Mouse (Mus musculus): Measurements from ENCODE around the gene Rpn1.

The Rpn1 gene

DNA sequence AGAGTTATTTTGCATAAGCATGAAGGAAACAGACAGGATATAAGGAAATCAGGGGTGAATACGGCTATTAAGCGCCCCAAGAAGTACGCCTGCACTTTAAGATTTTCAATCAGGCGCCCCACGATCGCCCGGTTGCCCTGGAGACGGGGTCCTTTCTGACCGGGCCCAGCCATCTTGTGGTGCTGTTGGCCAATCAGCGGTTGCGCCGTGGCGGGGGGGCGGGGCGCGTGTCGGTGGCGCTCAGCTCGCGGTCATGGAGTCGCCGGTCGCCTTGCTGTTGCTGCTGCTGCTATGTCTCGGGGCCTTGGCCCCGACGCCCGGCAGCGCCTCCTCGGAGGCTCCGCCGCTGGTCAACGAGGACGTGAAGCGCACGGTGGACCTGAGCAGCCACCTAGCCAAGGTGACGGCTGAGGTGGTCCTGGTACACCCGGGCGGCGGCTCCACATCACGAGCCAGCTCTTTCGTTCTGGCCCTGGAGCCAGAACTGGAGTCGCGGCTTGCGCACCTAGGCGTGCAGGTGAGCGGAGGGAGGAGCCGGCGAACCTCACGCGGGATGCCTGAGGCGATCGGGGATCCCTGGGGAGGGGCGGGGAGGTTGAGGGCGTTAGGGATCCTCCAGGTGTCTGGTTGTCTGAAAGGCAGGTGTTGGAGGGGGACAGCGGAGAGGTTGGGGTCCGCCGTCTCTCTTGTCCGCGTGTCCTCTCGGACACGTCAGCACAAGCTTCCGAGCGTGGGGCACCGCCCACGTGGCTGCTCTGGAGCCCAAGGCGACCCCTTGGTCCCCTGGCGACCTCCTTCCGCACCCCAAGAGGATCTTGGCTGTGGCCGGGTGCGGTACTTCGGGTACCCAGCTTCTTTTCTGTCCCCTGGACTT, at the start of gene Rpn1:
Rpn1 (plus strand) TSS at position 205 of the 874 bp plus-strand sequence.
- peak; percentile 98 for DNase-seq (ENCODE audit: low spot score)

DNA sequence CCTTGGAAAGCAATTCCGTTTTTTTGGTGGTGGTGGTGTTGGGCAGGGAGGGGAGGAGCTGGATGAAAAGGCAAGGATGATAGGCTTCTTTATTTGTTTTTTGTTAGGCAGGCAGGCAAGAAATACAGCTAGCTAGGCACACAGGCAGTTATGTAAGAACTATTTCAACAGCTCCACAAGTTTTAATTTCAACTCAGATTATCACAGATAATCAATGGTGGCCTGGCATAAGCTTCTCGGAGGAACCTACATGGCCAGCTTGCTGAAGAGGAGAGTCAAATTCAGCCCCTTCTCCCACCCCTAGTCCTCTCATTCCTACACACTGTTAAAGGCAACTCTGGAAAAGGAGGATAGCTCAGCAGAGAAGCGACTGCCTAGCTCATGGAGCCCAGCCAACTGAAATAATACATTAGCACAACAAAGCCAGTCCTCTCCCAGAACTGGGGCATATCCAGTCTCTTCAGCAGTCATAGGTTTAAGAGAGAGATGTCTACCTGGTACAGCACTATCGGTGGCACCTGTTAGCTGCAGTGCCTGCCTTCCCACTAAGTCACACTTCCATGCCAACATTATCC, 46.7 kb upstream of the Rpn1 start:
- DNase-seq (ENCODE audit: low spot score): no peak

DNA sequence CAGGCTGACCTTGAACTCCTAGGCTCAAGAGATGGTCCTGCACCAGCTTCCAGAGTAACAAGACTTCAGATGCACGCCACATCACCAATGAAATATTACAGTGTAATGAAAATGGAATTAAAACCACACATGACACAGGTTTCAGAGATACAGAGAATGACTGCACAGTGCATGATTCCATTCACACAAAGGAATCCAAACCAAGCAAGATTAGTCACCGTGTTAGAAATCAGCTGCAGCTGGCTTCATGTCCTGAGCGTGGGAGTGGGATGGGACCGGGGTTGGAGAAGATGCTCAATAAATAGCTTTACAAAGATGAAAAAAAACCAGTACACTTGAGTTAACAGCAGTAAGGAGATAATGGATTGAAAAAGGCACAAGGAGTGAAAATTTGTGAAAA, 44.9 kb upstream of the Rpn1 start:
- no peak for DNase-seq (ENCODE audit: low spot score)

DNA sequence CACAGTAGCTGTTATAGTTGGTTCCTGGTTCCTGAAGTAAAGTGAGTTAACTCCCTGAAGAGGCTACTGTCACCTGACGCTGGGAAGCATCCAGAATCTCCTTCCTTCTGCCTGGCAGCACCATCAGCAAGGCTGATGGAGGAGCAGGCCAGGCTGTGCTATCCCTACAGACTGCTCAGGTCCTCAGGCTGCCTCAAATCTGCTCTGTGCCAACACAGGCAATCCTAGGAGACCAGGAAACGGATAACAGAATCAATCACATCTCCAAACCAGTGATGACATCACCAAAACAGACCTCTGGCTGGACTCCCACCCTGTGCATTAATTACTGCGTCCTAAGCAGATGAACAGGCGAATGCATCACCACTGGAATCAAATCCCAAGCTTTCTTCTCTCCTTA, 43.1 kb upstream of the Rpn1 start:
- no peak for DNase-seq (ENCODE audit: low spot score)

DNA sequence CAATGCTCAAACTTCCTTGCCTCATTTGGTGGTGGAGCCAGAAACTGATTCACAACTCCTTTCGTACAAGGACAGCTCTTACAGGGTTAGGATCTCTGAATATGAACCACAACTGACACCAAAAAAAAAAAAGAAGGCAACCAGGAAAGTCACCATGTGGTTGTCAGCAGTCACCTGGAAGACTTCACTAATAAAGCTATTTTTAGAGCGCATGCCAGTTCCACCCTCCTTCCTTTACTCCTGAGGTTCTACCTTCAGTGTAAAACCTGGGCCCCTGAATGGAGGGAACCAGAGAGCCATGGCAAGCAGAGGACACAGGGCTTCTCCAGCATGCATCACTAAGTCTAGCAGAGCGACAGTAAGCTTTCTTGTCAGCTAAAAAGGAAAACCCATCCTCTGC, 41.9 kb upstream of the Rpn1 start:
- DNase-seq (ENCODE audit: low spot score): no peak

DNA sequence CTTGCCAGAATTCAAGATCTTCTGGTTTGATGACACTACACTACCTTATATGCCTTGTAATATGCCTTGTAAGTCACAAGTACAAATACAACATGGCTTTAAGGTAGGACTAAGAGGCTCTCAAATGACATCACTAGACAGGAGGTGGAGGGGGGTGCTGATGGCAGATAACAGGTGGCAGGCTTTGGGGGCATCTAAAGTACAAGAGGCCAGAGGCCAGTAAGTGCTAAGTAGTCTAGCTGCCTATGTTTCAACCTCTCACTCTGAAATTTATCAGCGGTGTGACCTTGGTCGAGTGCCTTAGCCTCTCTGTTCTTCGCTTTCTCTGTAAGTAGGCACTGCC, 40.1 kb upstream of the Rpn1 start:
- no peak for DNase-seq (ENCODE audit: low spot score)

DNA sequence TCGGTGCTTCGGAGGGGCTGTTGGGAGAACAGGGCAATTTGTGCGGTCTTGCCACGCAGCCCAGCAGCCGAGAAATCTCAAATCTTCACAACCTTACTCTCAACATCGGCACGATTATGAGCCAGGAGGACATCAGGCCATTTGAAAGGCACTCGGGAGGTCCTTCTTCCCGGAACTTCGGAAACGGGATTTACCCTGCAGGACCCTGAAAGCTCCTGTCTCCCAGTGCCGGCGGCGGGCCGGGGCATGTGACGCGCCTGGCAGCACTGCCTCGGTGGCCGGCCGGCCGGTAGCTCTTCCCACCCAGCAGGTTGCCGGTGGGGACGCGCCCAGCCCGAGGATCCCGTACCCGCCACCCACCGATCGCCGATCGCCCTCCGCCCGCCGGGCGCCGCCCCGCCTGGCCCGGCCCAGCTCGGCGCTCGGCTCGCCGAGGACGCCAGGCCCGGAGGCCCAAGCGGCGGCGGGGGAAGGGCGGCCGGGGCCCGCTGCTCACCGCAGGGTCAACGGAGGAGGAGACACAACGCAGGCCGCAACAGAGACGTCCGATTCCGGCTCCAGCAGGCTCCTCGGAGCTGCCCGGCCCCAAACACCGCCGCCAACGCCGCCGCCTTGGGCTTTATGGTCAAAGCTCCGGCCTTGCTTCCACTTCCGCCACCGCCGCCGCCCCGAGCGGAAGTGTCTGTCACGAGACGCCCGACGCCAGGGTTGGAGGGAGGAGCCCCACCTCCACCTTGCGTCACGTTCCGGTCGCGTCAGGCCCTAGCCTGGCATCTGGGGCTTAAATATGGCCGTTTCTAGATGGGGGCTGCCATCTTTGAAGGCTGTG, 39.5 kb upstream of the Rpn1 start, which contains the start of gene Rab7:
Rab7 (minus strand) TSS at position 694 of the 829 bp plus-strand sequence.
- DNase-seq (ENCODE audit: low spot score): peak; percentile 98

DNA sequence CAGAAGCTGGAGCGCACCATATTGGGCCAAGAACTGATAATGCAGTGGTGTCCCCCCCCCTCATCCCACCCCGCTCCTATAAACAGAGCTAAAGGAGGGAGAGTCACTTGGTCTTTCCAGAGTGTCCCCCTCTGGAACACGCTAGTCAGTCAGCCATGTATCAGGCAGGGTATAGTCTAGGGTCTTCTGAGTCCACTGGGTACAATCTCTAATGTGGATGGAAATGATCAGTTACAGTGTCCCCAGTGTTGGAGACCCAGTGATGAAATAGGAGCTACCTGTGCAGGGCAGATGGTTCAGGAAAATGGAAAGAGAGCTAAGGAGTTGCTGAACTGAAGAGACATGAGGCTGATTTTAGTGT, 38.9 kb upstream of the Rpn1 start:
- no peak for DNase-seq (ENCODE audit: low spot score)

DNA sequence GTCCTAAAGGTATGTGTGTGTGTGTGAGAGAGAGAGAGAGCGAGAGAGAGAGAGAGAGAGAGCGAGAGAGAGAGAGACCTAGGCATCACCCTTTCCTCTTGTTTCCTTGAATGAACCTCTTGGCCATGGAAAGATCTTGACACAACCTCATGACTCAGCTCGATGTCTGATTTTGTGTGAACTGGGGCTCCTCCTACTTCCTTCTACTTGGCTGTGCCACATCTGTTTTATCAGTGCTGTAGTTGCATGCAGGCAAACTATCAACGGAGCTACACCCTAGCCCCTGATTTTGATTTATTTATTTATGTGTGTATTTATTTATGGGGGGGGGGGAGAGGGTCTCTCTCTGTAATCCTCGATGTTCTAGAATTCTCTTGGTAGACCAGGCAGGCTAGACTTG, 36.4 kb upstream of the Rpn1 start:
- DNase-seq (ENCODE audit: low spot score): no peak

DNA sequence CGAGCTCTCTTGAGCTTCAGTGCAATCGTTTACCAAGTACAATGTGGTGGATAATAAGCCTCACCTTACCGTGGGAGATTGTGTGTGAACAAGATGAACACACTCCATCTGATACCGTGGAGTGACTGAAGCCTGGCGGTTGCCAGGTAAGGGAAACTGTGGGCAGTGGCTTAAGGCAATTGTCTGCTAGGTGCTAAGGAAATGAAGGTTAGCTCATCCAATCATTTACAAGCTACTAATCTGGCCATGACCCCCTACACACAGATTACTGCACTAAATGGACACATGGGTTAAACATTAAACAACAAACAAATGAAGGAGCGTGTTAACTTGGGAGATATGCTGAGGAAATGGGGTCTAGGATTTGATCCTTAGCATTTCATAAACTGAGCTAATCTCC, 35.3 kb upstream of the Rpn1 start:
- no peak for DNase-seq (ENCODE audit: low spot score)

DNA sequence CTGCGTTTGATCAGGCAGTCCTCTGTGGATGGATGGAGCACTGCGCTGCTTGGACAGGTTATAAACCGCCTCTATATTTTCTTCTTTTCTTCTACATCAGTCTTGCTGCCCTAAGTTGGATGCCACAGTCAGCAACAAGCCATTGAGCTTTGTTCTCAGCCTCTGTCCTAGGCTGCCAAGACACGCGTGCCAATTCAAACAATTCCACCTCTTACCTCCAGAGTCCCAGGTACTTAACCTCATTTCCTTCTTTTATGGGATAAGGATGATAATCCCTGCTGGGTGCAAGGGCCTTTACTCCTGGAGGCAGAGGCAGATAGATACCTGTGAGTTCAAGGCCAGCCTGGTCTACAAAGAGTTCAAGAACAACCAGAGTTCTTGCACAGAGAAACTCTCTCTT, 33.1 kb upstream of the Rpn1 start:
- peak; percentile 54 for DNase-seq (ENCODE audit: low spot score)

DNA sequence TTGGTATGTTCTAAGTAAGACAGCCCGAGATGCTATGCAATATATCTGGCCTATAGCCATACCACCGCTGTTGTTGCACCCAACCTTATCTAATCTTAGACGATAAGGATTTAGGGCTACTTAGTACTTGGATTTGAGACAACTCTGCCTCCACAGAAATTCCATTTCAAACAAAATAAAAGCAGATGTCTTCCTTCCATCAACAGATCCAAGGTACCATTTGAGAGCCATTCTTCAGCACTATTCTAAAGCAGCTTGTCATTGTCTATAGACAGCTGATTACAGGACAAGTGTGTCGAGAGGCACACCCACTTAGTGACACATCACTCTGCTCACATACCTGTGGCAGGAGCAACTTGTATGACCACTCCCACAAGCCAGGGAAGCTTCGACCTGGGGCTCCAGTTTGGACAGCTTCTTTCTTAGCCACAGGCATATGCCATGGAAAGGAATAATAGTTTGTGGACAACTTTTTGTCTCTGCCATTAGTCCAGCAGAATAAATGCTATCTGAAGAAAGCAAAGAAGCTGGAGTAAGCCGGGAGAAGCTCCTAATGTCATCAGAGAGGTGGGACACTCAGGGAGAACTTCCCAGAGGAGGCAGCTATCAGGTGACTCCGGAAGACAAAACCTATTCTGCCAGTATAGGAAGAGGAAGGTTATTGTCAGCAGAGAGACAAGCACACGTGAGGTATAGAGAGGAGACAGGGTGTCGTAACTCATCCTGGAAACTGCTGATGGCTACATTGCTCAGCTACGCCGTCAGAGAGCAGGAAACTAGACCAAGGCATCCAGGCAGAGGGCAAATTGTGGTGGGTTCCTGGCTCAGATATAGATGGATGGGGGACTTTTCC, 30.8 kb upstream of the Rpn1 start:
- DNase-seq (ENCODE audit: low spot score): no peak

DNA sequence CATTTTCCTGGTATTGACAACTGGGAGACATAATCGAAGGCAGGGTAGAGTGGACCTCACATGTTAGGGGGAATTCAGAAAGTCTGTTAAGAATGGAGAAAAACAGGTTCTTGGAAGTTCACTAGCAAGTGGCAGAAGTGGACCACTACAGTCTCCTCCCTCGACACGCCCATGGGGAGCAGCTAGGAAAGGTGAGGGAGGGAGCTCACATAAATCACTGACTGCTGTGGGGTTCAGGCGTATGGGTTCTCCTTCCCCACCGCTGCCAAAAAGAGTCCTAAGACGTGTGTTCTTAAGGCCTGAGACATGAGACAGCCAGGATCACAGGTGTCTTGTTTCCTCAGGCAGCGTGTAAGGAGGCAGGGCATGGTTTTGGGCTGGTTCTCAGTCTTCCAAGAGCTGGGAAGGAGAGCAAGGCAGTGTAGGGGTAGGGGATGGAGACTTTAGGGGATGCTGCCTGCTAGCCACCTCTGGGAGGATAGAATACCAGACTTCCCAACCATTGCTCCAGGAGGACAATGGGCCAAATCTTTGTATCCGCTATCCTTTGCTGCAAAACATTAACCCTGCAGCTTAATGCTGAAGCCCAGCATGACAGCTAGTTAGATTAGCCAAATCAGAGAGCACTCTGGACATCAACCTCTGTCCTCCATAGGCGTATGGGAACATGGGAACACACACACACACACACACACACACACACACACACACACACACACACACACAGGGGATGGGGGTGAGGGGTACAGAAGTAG, 30.0 kb upstream of the Rpn1 start:
- DNase-seq (ENCODE audit: low spot score): no peak

DNA sequence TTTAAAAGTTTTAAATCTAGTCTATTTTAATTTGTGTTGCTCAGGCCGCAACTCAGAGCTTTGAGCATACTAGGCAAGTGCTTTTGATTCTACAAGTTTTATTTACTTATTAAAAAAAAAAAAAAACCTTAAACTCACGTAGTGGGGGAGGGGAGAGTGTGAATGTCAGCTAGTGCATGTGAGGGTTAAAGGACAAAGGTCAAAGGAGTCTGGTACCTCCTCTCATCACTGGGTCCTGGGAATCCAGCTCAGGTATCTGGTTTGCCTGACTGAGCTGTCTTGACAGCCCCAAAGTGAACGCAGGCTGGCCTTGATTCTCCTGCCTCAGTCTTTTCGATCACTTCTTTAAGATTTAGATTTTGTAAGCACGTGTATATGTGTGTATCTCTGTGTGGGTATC, 28.6 kb upstream of the Rpn1 start:
- no peak for DNase-seq (ENCODE audit: low spot score)

DNA sequence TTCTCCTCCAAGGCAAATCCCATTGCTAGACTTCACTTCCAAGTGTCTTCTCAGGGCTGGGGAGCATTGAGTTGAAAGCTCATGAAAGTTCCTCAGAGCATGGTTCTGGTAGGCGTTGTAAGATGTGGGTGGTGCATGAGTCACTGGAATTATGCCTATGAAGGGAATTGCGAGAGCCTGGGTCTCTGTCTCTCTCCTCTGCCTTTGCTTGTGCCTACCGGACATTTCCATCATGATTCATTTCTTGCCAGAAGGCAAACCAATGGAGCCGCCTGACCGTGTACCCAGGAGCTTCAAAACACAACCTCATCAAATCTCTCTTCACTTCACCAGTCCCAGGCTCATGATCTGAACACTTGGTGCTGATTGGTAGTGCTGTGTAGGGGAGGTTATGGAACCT, 27.4 kb upstream of the Rpn1 start:
- no peak for DNase-seq (ENCODE audit: low spot score)

DNA sequence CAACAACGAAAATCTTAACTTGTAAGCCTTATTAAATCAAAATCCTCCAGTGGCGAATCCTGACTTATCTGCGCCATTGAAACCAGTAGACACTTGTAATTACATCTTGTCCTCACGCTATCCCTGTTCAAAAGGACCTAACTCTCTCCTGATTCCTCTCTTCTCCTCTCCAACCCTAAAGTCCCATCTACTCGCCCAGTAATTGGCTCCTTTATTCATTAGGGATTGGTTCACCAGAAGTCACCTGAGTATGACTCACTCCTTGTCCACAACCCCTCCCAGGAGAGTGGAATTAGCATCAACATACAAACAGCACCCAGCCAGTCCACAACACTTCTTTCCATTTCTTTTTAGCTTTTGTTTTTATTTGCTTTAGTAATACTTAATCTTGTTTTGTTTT, 24.4 kb upstream of the Rpn1 start:
- no peak for DNase-seq (ENCODE audit: low spot score)

DNA sequence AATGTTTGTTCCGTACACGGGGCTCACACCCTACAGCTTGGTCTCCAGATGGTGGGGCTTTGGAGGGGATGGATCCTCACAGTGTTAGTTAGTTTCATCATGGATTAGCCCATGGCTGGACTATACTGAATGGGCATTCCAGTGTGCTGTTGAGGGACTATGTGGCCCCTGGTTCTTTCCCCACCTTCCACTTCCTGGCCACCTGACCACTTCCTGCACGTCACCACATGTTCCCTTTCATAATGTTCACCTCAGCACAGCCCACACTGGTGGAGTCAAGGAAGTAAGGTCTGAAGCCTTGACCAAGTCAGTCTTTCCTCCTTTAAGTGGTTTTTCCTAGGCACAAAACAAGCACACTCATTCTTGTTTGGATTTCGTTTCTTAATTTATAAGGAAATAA, 23.7 kb upstream of the Rpn1 start:
- DNase-seq (ENCODE audit: low spot score): no peak

DNA sequence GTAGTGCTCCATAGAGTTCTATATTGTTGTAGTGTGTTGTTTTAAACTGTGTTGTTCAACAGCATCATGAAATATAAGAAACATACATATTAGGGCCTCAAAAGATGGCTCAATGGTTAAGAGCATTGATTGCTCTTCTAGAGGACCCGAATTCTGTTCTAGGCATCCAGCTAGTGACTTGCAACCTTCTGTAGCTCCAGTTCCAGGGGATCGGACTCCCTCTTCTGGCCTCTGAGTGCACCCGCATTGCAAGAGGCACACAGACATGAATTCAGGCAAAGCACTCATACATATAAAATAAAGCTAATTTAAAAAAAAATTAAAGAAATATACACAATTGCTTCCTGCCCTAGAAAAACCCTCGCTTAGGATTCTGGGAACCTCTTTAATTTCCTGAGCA, 22.9 kb upstream of the Rpn1 start:
- DNase-seq (ENCODE audit: low spot score): no peak

DNA sequence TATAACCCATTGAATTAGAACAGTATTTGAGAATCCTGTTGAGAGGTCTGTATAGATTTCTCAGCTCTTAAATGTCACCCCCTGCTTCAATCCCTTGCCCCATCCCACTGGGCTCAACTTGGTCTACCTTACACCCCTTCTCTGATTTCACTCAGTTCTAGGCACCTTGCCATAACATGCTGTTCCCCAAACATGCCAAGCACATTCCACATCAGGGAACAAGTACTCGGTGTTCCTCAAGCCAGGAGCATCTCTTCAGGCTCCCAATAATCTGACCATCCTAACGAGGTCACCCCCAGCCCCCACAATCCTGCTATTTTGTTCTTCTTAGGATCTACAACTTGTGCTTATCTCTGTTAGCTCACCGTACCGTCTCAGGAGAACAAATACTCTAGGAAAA, 21.9 kb upstream of the Rpn1 start:
- DNase-seq (ENCODE audit: low spot score): no peak

DNA sequence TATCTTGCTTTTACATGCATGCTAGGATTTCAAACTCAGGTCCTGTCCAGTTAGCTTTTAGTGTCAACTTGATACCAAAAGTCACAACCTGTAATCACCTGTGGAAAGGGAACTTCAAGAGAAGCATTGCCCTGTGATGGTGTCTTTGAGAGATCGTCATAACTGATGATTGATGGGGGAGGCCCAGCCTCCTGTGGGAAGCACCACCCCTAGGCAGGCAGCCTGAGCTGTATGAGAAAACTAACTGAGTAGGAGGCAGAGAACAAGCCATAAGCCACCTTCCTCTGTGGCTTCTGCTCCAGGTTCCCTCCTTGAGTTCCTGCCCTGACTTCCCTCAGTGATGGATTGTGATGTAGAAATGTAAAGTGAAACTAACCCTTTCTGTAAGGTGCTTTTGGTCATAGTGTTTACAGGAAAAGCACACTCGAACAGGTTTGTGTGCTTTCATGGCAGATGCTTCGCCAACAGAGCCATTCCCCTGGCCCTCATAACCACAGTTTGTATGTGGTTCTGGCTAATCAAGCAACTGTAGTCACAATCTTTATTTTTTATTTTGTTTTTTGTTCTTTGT, 20.1 kb upstream of the Rpn1 start:
- no peak for DNase-seq (ENCODE audit: low spot score)

DNA sequence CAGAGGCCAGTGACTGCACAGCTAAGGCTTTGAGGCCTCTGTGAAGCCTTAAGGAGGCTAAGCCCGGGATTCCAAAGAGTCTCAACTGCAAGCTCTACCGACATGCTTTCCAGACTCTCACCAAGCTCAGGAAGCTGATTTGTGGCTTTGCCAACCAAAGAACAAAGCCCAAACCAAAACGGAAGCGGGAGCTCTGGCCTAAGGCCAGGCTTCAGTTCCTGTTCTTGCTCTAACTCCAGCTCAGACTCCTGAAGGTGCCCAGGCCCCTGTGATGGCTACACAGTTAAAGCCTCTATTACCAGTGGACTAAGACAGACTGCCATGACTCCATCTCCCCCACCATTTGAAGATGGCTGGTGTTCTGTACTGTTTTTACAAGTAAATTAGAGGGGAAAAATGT, 19.2 kb upstream of the Rpn1 start:
- DNase-seq (ENCODE audit: low spot score): peak; percentile 77
